Mouse (Mus musculus): ENCODE results near the gene Bok.

GRCm38 (mm10) chr1:93686961-93687320 is 1.5 kb downstream of the Bok start:
- no peak for TF ChIP-seq POLR2A (IDR thresholded peaks at IDR 0.05; ENCODE audit: borderline replicate concordance, extremely low read depth, low read depth, low read length)
- no peak for TF ChIP-seq CTCF (IDR thresholded peaks at IDR 0.05; ENCODE audit: insufficient read depth, low read length)

Data from lung, adult 2 months (tissue).